Mouse (Mus musculus) T-helper 1 cell (primary cell): Measurements from ENCODE around the gene Rnf169.

ENCODE experiments used
- in situ Hi-C: fragments of 300-600 bp; cut with MboI, MseI; formaldehyde crosslinking; loops from one replicate; pipeline ENCODE4 v1.15.1; 2025; ENCODE audit warnings: high pct_unique_total_duplicates

Gene Rnf169

GRCm38 (mm10) chr7:99893967-99894366 is 86.3 kb downstream of the Rnf169 start:
- in situ Hi-C loops: no loop called here

- in situ Hi-C loops: no loop called here
These were observed 87.9 kb downstream of the Rnf169 start for GRCm38 (mm10) chr7:99892351-99892750.

GRCm38 (mm10) chr7:99891471-99891870 is 88.8 kb downstream of the Rnf169 start:
- in situ Hi-C loops: no loop called here

- in situ Hi-C loops: no loop called here
These were observed 90.0 kb downstream of the Rnf169 start for GRCm38 (mm10) chr7:99890168-99890755.

- in situ Hi-C loops: no loop called here
These were observed 90.9 kb downstream of the Rnf169 start for GRCm38 (mm10) chr7:99889175-99889880.

- in situ Hi-C loops: no loop called here
These were observed 92.5 kb downstream of the Rnf169 start for GRCm38 (mm10) chr7:99887743-99888142.

GRCm38 (mm10) chr7:99887230-99887735 is 93.0 kb downstream of the Rnf169 start:
- in situ Hi-C loops: no loop called here

- in situ Hi-C loops: loop anchor here (5.0 kb wide), 2 partner anchors 66 to 261 kb away; no protein-coding TSS in a partner anchor
These were observed 102.0 kb downstream of the Rnf169 start for GRCm38 (mm10) chr7:99878254-99878653.

- in situ Hi-C loops: loop anchor here (5.0 kb wide), 2 partner anchors 64 to 259 kb away; no protein-coding TSS in a partner anchor
These were observed 103.9 kb downstream of the Rnf169 start for GRCm38 (mm10) chr7:99876345-99876744.

GRCm38 (mm10) chr7:99875891-99876290 is 104.4 kb downstream of the Rnf169 start:
- in situ Hi-C loops: loop anchor here (5.0 kb wide), 2 partner anchors 64 to 259 kb away; no protein-coding TSS in a partner anchor

GRCm38 (mm10) chr7:99873965-99874364 is 106.3 kb downstream of the Rnf169 start:
- in situ Hi-C loops: no loop called here
